Mouse (Mus musculus): ENCODE data around the gene Akr7a5. TPM values are rescaled to one million over a fixed set of nuclear protein-coding genes. Genes with fewer than 3 reads are reported as not detected.
A peak's percentile ranks its signal among the peaks of the same experiment; 100 is the strongest.

Akr7a5 gene
- polyA plus RNA-seq, 1 experiment from 2014 or later, result 74.1 TPM

- no peaks in the 10 kb centered on the region for H3K36me3 ChIP-seq (ENCODE audit: control insufficient read depth, insufficient read depth)
- no peak for ATAC-seq (ENCODE audit: low read depth)
- no peaks in the 10 kb centered on the region for H3K9me3 ChIP-seq (replicated peaks; ENCODE audit: control insufficient read depth, low read length)
- H3K4me1 ChIP-seq (ENCODE audit: control insufficient read depth, low read depth, low read length), result peaks cover 24% of the 10 kb centered on the region
- peak overlapping the region; percentile 93 for H3K9ac ChIP-seq (ENCODE audit: low read depth, low read length)
- peak overlapping the region; percentile 98 for H3K4me2 ChIP-seq (ENCODE audit: low read depth, low read length)
- H3K27me3 ChIP-seq (ENCODE audit: control insufficient read depth, insufficient read depth, low read depth, low read length), result no peaks in the 10 kb centered on the region
- H3K27ac ChIP-seq (ENCODE audit: low read length), result no peak overlapping the region
- WGBS (ENCODE audit: insufficient replicate concordance), result 37% methylated on average over 6 of the region's 6 CpGs
- H3K4me3 ChIP-seq (ENCODE audit: low read depth, low read length), result peak overlapping the region; percentile 90
Measured at GRCm38 (mm10) chr4:139309651-139310050, 893 bp upstream of the Akr7a5 start.

GRCm38 (mm10) chr4:139310899-139311701, 556 bp downstream of the Akr7a5 start:
- Histone ChIP-seq H3K4me3 (ENCODE audit: low read depth, low read length) (peak overlapping the region; percentile 90), H3K36me3 (ENCODE audit: control insufficient read depth, insufficient read depth) (no peaks in the 10 kb centered on the region), H3K4me2 (ENCODE audit: low read depth, low read length) (peak overlapping the region; percentile 98), H3K27me3 (ENCODE audit: control insufficient read depth, insufficient read depth, low read depth, low read length) (no peaks in the 10 kb centered on the region), H3K4me1 (ENCODE audit: control insufficient read depth, low read depth, low read length) (peaks cover 24% of the 10 kb centered on the region), H3K9me3 (replicated peaks; ENCODE audit: control insufficient read depth, low read length) (no peaks in the 10 kb centered on the region), H3K27ac (ENCODE audit: low read length) (peak overlapping the region; percentile 68), H3K9ac (ENCODE audit: low read depth, low read length) (peak overlapping the region; percentile 93)
- WGBS (ENCODE audit: insufficient replicate concordance), result under 1% methylated on average over 53 of the region's 53 CpGs
- peak; percentile 43 for ATAC-seq (ENCODE audit: low read depth)

DNA sequence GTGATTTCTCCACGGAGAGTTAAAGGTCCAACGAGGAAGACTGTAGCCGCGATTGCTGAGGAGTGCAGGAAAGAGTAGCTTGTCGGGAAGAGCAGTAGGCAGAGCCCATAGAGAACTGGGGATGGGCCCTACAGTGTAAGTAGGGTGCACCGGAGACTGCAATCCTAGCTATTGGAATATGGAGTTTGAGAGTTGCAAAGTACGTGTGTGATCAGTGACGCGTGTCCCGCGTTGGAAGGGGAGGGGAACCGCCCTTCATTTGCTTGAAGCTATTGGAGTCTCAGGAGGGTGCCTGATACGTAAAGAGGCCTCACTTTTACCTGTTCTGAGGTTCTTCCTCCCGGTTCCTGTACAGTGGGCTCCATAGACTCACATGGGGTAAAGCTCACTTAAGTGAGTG, 1.2 kb downstream of the Akr7a5 start:
- Histone ChIP-seq H3K36me3 (ENCODE audit: control insufficient read depth, insufficient read depth) (no peaks in the 10 kb centered on the region), H3K27me3 (ENCODE audit: control insufficient read depth, insufficient read depth, low read depth, low read length) (no peaks in the 10 kb centered on the region), H3K27ac (ENCODE audit: low read length) (peak overlapping the region; percentile 33; the same call in 1 of the 2 replicates), H3K9me3 (replicated peaks; ENCODE audit: control insufficient read depth, low read length) (no peaks in the 10 kb centered on the region), H3K4me3 (ENCODE audit: low read depth, low read length) (peak overlapping the region; percentile 90), H3K4me2 (ENCODE audit: low read depth, low read length) (peak overlapping the region; percentile 98), H3K9ac (ENCODE audit: low read depth, low read length) (peak overlapping the region; percentile 93), H3K4me1 (ENCODE audit: control insufficient read depth, low read depth, low read length) (peaks cover 24% of the 10 kb centered on the region)
- ATAC-seq (ENCODE audit: low read depth), result no peak; the same call in 1 of the 2 replicates
- 19% methylated on average over 14 of the region's 14 CpGs for WGBS (ENCODE audit: insufficient replicate concordance)

DNA sequence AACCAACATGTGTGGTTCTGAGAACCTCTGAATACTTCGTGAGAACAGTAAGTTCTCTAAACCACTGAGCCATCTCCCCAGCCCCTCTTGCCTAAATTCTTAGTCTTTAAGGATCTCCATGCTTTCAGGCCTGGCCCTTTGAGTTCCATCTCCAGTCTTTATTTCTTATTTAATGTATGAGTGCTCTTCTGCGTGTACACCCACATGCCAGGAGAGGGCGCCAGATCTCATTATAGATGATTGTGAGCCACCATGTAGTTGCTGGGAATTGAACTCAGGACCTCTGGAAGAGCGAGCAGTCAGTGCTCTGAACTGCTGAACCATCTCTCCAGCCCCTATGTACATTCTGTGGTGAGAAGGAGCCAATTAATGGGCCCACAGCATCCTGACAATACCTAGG, 2.1 kb downstream of the Akr7a5 start:
- Histone ChIP-seq H3K9ac (ENCODE audit: low read depth, low read length) (no peak overlapping the region), H3K4me2 (ENCODE audit: low read depth, low read length) (no peak overlapping the region), H3K9me3 (replicated peaks; ENCODE audit: control insufficient read depth, low read length) (no peaks in the 10 kb centered on the region), H3K27me3 (ENCODE audit: control insufficient read depth, insufficient read depth, low read depth, low read length) (no peaks in the 10 kb centered on the region), H3K4me3 (ENCODE audit: low read depth, low read length) (no peak overlapping the region), H3K27ac (ENCODE audit: low read length) (no peak overlapping the region), H3K4me1 (ENCODE audit: control insufficient read depth, low read depth, low read length) (peaks cover 24% of the 10 kb centered on the region), H3K36me3 (ENCODE audit: control insufficient read depth, insufficient read depth) (no peaks in the 10 kb centered on the region)
- 50% methylated on average over 4 of the region's 4 CpGs for WGBS (ENCODE audit: insufficient replicate concordance)
- no peak for ATAC-seq (ENCODE audit: low read depth)

DNA sequence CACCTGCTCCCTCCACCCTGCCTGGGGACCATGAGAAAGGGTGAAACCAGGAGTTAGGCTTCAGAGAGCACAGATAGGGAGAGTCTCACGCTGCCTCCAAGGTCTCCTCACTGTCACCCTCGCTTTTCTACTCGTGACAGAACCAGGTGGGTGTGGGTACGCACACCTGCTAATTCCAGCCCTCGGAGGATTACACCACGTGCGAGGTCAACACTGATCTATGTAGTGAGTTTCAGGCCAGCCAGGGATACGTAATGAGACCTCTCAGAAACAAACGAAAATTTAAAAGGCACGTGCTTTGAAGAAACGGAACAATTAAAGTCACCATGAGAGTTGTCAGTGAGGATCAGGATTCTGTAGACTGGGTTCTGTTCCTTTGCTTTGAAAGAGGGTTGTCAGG, 7.9 kb downstream of the Akr7a5 start:
- no peaks in the 10 kb centered on the region for H3K4me1 ChIP-seq (ENCODE audit: control insufficient read depth, low read depth, low read length)
- no peaks in the 10 kb centered on the region for H3K27me3 ChIP-seq (ENCODE audit: control insufficient read depth, insufficient read depth, low read depth, low read length)
- no peak for ATAC-seq (ENCODE audit: low read depth)
- H3K27ac ChIP-seq (ENCODE audit: low read length), result no peak overlapping the region
- no peaks in the 10 kb centered on the region for H3K9me3 ChIP-seq (replicated peaks; ENCODE audit: control insufficient read depth, low read length)
- no peaks in the 10 kb centered on the region for H3K36me3 ChIP-seq (ENCODE audit: control insufficient read depth, insufficient read depth)
- H3K4me3 ChIP-seq (ENCODE audit: low read depth, low read length), result no peak overlapping the region
- no peak overlapping the region for H3K9ac ChIP-seq (ENCODE audit: low read depth, low read length)
- H3K4me2 ChIP-seq (ENCODE audit: low read depth, low read length), result no peak overlapping the region
- 71% methylated on average over 11 of the region's 11 CpGs for WGBS (ENCODE audit: insufficient replicate concordance)

- H3K9ac ChIP-seq (ENCODE audit: low read depth, low read length), result no peak overlapping the region
- H3K4me2 ChIP-seq (ENCODE audit: low read depth, low read length), result no peak overlapping the region
- no peaks in the 10 kb centered on the region for H3K36me3 ChIP-seq (ENCODE audit: control insufficient read depth, insufficient read depth)
- WGBS (ENCODE audit: insufficient replicate concordance), result 75% methylated on average over 4 of the region's 4 CpGs
- H3K27me3 ChIP-seq (ENCODE audit: control insufficient read depth, insufficient read depth, low read depth, low read length), result no peaks in the 10 kb centered on the region
- no peaks in the 10 kb centered on the region for H3K4me1 ChIP-seq (ENCODE audit: control insufficient read depth, low read depth, low read length)
- H3K27ac ChIP-seq (ENCODE audit: low read length), result no peak overlapping the region
- no peaks in the 10 kb centered on the region for H3K9me3 ChIP-seq (replicated peaks; ENCODE audit: control insufficient read depth, low read length)
- ATAC-seq (ENCODE audit: low read depth), result no peak
- H3K4me3 ChIP-seq (ENCODE audit: low read depth, low read length), result no peak overlapping the region
Measured at GRCm38 (mm10) chr4:139319740-139320139, 9.2 kb downstream of the Akr7a5 start.

GRCm38 (mm10) chr4:139330605-139331004, 20.1 kb downstream of the Akr7a5 start:
- Histone ChIP-seq H3K4me3 (ENCODE audit: low read depth, low read length) (peak overlapping the region; percentile 59), H3K4me2 (ENCODE audit: low read depth, low read length) (peak overlapping the region; percentile 84), H3K27ac (ENCODE audit: low read length) (no peak overlapping the region), H3K36me3 (ENCODE audit: control insufficient read depth, insufficient read depth) (no peaks in the 10 kb centered on the region), H3K27me3 (ENCODE audit: control insufficient read depth, insufficient read depth, low read depth, low read length) (no peaks in the 10 kb centered on the region), H3K9ac (ENCODE audit: low read depth, low read length) (peak overlapping the region; percentile 65), H3K9me3 (replicated peaks; ENCODE audit: control insufficient read depth, low read length) (no peaks in the 10 kb centered on the region), H3K4me1 (ENCODE audit: control insufficient read depth, low read depth, low read length) (peaks cover 30% of the 10 kb centered on the region)
- 3% methylated on average over 10 of the region's 10 CpGs for WGBS (ENCODE audit: insufficient replicate concordance)
- ATAC-seq (ENCODE audit: low read depth), result peak; percentile 78

GRCm38 (mm10) chr4:139334631-139335295, 24.2 kb downstream of the Akr7a5 start:
- Histone ChIP-seq H3K4me1 (ENCODE audit: control insufficient read depth, low read depth, low read length) (peaks cover 49% of the 10 kb centered on the region), H3K4me3 (ENCODE audit: low read depth, low read length) (peak overlapping the region; percentile 61), H3K36me3 (ENCODE audit: control insufficient read depth, insufficient read depth) (no peaks in the 10 kb centered on the region), H3K27ac (ENCODE audit: low read length) (peak overlapping the region; percentile 98), H3K9me3 (replicated peaks; ENCODE audit: control insufficient read depth, low read length) (no peaks in the 10 kb centered on the region), H3K9ac (ENCODE audit: low read depth, low read length) (peak overlapping the region; percentile 56), H3K4me2 (ENCODE audit: low read depth, low read length) (peak overlapping the region; percentile 59), H3K27me3 (ENCODE audit: control insufficient read depth, insufficient read depth, low read depth, low read length) (no peaks in the 10 kb centered on the region)
- ATAC-seq (ENCODE audit: low read depth), result no peak
- WGBS (ENCODE audit: insufficient replicate concordance), result 44% methylated on average over 7 of the region's 9 CpGs

GRCm38 (mm10) chr4:139335507-139335906, 25.0 kb downstream of the Akr7a5 start:
- peak overlapping the region; percentile 61 for H3K4me3 ChIP-seq (ENCODE audit: low read depth, low read length)
- no peaks in the 10 kb centered on the region for H3K9me3 ChIP-seq (replicated peaks; ENCODE audit: control insufficient read depth, low read length)
- H3K4me2 ChIP-seq (ENCODE audit: low read depth, low read length), result peak overlapping the region; percentile 59
- 14% methylated on average over 7 of the region's 7 CpGs for WGBS (ENCODE audit: insufficient replicate concordance)
- no peaks in the 10 kb centered on the region for H3K27me3 ChIP-seq (ENCODE audit: control insufficient read depth, insufficient read depth, low read depth, low read length)
- H3K36me3 ChIP-seq (ENCODE audit: control insufficient read depth, insufficient read depth), result no peaks in the 10 kb centered on the region
- peak overlapping the region; percentile 56 for H3K9ac ChIP-seq (ENCODE audit: low read depth, low read length)
- H3K27ac ChIP-seq (ENCODE audit: low read length), result peak overlapping the region; percentile 98
- peak; percentile 84 for ATAC-seq (ENCODE audit: low read depth)
- peaks cover 49% of the 10 kb centered on the region for H3K4me1 ChIP-seq (ENCODE audit: control insufficient read depth, low read depth, low read length)
